Mouse (Mus musculus) embryonic facial prominence, embryonic 11.5 days (tissue): ENCODE data around the gene Ptprt. TPM values are rescaled to one million over a fixed set of nuclear protein-coding genes. Genes with fewer than 3 reads are reported as not detected.

Experiments used
- ATAC-seq: fragments of 200-750 bp; cut with Nextera tagmentation; replicated peaks from 2 replicates; pipeline ENCODE4 v1.8.0; 2017; ENCODE audit warnings: low read depth; ENCODE audit not compliant: insufficient number of reproducible peaks, low FRiP score, low TSS enrichment
- DNase-seq: peaks from one replicate; pipeline ENCODE4 v3.0.0-alpha.2; 2015; ENCODE audit warnings: low spot score
- H3K27ac ChIP-seq: fragments of 300-500 bp; sonication (generic); replicated peaks from 2 replicates; pipeline ENCODE4 v1.5.1; 2014; ENCODE audit warnings: mild to moderate bottlenecking, low read depth, low read length, control low read depth
- H3K27me3 ChIP-seq: fragments of 300-500 bp; sonication (generic); 2 replicates; pipeline ENCODE4 v1.6.1; 2014; ENCODE audit warnings: mild to moderate bottlenecking, low read length, moderate library complexity, mixed read lengths; ENCODE audit not compliant: control insufficient read depth, insufficient read depth
- H3K36me3 ChIP-seq: fragments of 300-500 bp; sonication (generic); replicated peaks from 2 replicates; pipeline ENCODE4 v1.6.1; 2014; ENCODE audit warnings: low read depth, mild to moderate bottlenecking, low read length, moderate library complexity, mixed read lengths; ENCODE audit not compliant: control insufficient read depth, insufficient read depth
- H3K4me1 ChIP-seq: fragments of 300-500 bp; sonication (generic); 2 replicates; pipeline ENCODE4 v1.6.1; 2014; ENCODE audit warnings: low read length, mixed read lengths; ENCODE audit not compliant: control insufficient read depth, insufficient read depth
- H3K4me2 ChIP-seq: fragments of 300-500 bp; sonication (generic); 2 replicates; pipeline ENCODE4 v1.6.1; 2014; ENCODE audit warnings: low read depth, mild to moderate bottlenecking, control low read depth, low read length, moderate library complexity
- H3K4me3 ChIP-seq: fragments of 300-500 bp; sonication (generic); 2 replicates; pipeline ENCODE4 v1.5.1; 2014; ENCODE audit warnings: low read depth, low read length, control low read depth
- H3K9ac ChIP-seq: fragments of 300-500 bp; sonication (generic); replicated peaks from 2 replicates; pipeline ENCODE4 v1.6.1; 2014; ENCODE audit warnings: mild to moderate bottlenecking, control low read depth, low read length
- H3K9me3 ChIP-seq: fragments of 300-500 bp; sonication (generic); replicated peaks from 2 replicates; pipeline ENCODE4 v1.6.1; 2016; ENCODE audit warnings: mild to moderate bottlenecking, low read length, inconsistent platforms, mixed read lengths; ENCODE audit not compliant: control insufficient read depth
- WGBS: fragments of 180-500 bp; shearing (Covaris S2); extraction: QIAGEN DNeasy Blood & Tissue Kit; methylation state at CpG from one replicate; pipeline ENCODE4 v1.1.7; 2014; 5-methylcytosine and 5-hydroxymethylcytosine counted together
- polyA plus RNA-seq: library from polyadenylated mRNA; unstranded; fragments of >200 nt; fragmentation: Nextera tagmentation; extraction: Ambion mirVana; gene quantifications from 2 replicates; pipeline ENCODE4 v1.2.1, GENCODE M21; 2014

The Ptprt gene
- polyA plus RNA-seq, 1 experiment from 2014 or later = 1.00 TPM

DNA sequence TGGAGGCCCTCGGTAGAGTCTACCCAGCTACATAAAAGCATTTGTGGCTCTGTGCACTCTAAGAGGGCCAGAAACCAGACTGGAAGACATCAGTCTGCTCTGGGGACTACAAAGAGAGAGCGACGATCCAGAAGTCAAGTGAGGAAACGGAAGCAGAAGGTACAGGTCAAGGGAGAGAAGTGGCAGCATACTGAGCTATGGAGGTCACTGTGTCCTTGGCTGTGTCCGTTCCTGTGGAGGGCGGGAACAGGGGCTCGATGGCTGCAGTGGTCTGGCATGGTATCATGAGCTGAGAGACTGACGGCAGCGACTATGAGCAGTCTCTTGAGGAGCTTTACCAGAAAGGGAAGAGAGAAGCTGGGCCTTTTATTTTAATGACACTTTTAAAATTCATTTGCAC is 331.5 kb downstream of the Ptprt start:
- 88% methylated on average over 9 of the region's 9 CpGs for WGBS
- H3K27me3 ChIP-seq = no peaks in the 10 kb centered on the region
- no peak overlapping the region for H3K9ac ChIP-seq
- no peaks in the 10 kb centered on the region for H3K4me1 ChIP-seq
- no peaks in the 10 kb centered on the region for H3K9me3 ChIP-seq
- H3K4me2 ChIP-seq = no peak overlapping the region
- no peak for DNase-seq
- no peak for ATAC-seq
- H3K4me3 ChIP-seq = no peak overlapping the region
- H3K27ac ChIP-seq = no peak overlapping the region
- H3K36me3 ChIP-seq = no peaks in the 10 kb centered on the region

DNA sequence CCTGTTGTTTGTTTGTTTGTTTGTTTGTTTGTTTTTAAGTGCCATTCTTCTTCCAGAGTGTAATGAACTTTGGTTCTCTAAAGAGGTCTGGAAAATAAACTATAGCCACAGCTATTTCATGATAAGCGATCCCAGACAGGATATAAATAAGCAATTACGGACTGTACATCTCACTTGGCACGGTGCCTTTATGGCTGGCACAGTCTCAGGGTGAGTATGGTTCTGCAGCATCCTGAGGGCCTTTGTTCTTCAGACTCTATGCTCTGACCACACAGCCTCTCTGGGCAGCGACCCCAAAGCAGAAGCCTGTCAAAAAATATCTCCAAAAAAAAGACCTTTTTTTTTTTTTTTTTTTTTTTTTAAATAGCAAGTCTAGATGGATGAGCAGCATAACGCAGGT is 338.5 kb downstream of the Ptprt start:
- Histone ChIP-seq H3K4me2 (no peak overlapping the region), H3K4me3 (no peak overlapping the region), H3K4me1 (no peaks in the 10 kb centered on the region), H3K27ac (no peak overlapping the region), H3K27me3 (no peaks in the 10 kb centered on the region), H3K9me3 (no peaks in the 10 kb centered on the region), H3K36me3 (no peaks in the 10 kb centered on the region), H3K9ac (no peak overlapping the region)
- DNase-seq (no peak), ATAC-seq (no peak)
- whole genome bisulfite sequencing = 83% methylated on average over 5 of the region's 5 CpGs

DNA sequence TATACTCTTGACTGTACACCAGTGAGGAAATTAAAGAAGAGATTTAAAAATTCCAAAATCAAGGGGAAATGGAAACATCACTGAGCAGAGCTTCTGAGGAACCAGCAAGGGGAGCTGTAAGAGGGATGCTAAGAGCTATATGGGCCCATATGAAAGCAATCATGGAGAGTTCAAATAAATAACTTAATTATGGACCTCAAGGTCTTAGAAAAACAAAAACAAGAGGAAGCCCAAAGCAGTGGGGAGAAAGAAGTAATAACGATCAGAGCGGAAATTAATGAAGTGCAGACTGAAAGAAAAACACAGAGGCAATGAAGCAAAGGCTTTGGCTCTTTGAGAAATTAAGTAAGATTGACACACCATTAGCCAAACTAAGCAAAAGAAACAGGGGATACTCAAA is 353.0 kb downstream of the Ptprt start:
- DNase-seq = peak; percentile 77
- ATAC-seq = no peak
- 29% methylated on average over 2 of the region's 2 CpGs for WGBS
- Histone ChIP-seq H3K4me3 (no peak overlapping the region), H3K4me1 (no peaks in the 10 kb centered on the region), H3K4me2 (no peak overlapping the region), H3K27ac (no peak overlapping the region), H3K36me3 (no peaks in the 10 kb centered on the region), H3K9me3 (no peaks in the 10 kb centered on the region), H3K9ac (no peak overlapping the region), H3K27me3 (no peaks in the 10 kb centered on the region)

DNA sequence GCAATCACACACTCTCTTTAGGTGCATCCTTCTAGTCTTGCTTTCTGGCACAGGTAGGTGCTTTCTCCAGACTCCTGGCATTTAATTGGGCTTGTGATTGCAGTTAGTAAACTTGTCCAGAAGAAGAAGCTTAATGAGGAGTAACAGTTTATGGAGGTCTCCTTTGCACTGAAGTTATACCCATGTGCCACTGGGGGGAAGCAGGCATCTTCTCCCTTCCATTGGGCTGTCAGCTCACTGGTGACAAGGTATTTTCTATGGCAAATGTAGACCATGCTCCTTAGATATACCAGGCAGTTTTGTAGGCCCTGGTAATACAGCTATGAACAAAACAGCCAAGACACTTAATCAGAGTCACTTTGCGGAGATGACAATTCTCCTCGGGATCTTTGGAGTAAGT is 366.9 kb downstream of the Ptprt start:
- ATAC-seq (no peak), DNase-seq (no peak)
- no peak overlapping the region for H3K27ac ChIP-seq
- H3K9me3 ChIP-seq = no peaks in the 10 kb centered on the region
- no peaks in the 10 kb centered on the region for H3K27me3 ChIP-seq
- H3K36me3 ChIP-seq = no peaks in the 10 kb centered on the region
- no peak overlapping the region for H3K9ac ChIP-seq
- no peak overlapping the region for H3K4me3 ChIP-seq
- no peak overlapping the region for H3K4me2 ChIP-seq
- no peaks in the 10 kb centered on the region for H3K4me1 ChIP-seq
- 87% methylated on average over 2 of the region's 2 CpGs for WGBS

DNA sequence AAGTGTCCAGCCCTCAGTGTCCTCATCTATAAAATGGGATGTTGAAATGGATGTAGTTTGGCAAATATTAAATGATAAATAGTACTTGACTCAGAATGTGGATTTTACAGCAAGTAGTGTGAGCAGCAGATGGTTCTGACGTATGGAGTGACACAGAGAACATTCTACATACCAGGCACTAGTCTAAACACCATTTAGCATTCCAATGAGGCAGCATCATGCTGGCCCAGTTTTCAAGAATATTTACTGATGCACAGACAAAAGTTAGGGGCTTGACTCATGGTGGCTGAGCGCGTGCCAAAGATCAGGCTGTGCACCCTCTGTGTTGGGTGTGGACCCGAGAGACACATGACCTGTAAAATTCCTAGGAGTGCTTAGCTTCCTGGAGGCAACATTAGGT is 378.3 kb downstream of the Ptprt start:
- H3K4me2 ChIP-seq = no peak overlapping the region
- no peaks in the 10 kb centered on the region for H3K27me3 ChIP-seq
- H3K9ac ChIP-seq = no peak overlapping the region
- WGBS = 86% methylated on average over 4 of the region's 4 CpGs
- no peaks in the 10 kb centered on the region for H3K36me3 ChIP-seq
- no peak overlapping the region for H3K27ac ChIP-seq
- ATAC-seq (no peak), DNase-seq (no peak)
- no peak overlapping the region for H3K4me3 ChIP-seq
- no peaks in the 10 kb centered on the region for H3K4me1 ChIP-seq
- H3K9me3 ChIP-seq = no peaks in the 10 kb centered on the region

DNA sequence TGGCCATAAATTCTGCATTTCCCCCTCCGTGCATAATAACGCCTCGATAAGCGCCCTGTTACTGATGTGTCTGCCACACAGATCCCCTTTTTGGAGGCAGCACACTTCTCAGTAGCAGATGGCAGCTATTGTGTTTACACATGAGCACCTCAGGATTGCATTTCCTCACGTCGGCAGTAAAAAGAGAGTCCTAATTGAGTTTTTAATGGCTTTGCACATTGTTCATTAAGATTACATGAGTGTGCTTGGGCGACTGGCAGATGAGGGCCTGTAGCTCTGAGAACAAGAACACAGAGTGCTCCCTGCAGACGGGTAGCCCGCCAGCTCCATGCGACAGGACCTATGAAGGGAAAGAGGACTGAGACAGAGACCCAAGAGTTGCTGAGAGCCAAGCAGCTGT is 378.8 kb downstream of the Ptprt start:
- no peaks in the 10 kb centered on the region for H3K9me3 ChIP-seq
- H3K9ac ChIP-seq = no peak overlapping the region
- H3K4me1 ChIP-seq = no peaks in the 10 kb centered on the region
- ATAC-seq = peak; percentile 59; the same call in 1 of the 2 replicates
- H3K27ac ChIP-seq = no peak overlapping the region
- no peak for DNase-seq
- H3K4me3 ChIP-seq = no peak overlapping the region
- WGBS = 76% methylated on average over 10 of the region's 10 CpGs
- H3K27me3 ChIP-seq = no peaks in the 10 kb centered on the region
- no peak overlapping the region for H3K4me2 ChIP-seq
- no peaks in the 10 kb centered on the region for H3K36me3 ChIP-seq

DNA sequence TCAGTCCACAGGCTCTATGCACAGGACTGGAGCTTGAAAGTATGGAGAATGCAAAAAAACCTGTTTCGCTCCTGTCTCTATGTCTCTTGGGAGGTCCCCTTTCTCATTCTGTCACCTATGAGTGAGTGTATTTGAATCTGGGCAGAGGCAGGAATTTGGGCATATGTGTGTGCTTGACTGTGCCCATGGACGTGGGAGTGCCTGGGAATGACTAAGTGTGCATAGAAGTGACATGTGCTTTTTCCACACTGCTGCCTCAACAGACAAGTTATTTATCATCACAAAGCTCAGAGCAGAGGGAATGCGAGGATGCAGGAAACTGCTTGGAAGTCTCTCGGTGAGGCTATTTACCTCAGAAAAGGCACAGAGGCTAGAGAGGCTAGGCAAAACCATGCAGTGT is 387.1 kb downstream of the Ptprt start:
- Histone ChIP-seq H3K27me3 (no peaks in the 10 kb centered on the region), H3K9me3 (no peaks in the 10 kb centered on the region), H3K4me1 (no peaks in the 10 kb centered on the region), H3K4me3 (no peak overlapping the region), H3K27ac (no peak overlapping the region), H3K4me2 (no peak overlapping the region), H3K9ac (no peak overlapping the region), H3K36me3 (no peaks in the 10 kb centered on the region)
- ATAC-seq (no peak), DNase-seq (no peak)
- WGBS = 74% methylated on average over 4 of the region's 4 CpGs

DNA sequence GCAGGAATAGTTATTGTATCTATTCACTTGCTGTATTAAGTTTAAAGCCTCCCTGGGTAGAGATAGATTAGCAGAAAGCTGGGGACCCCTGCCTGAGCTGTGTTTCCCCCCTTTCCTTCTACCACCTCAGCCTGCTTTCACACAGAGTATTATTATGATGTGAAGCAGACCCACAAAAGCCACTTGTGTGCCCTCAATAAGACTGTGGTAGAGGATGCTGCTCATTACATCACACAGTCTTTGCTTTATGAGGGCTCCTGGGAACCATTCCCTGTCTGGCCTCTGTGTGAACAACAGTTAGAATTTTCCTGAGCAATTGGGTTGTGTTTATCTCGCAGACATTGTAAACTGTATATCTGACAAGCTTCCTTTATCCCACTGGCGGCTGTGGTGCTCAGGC is 409.7 kb downstream of the Ptprt start:
- no peak overlapping the region for H3K27ac ChIP-seq
- no peaks in the 10 kb centered on the region for H3K27me3 ChIP-seq
- ATAC-seq (no peak), DNase-seq (no peak)
- 90% methylated on average over 2 of the region's 2 CpGs for WGBS
- H3K4me3 ChIP-seq = no peak overlapping the region
- no peaks in the 10 kb centered on the region for H3K4me1 ChIP-seq
- no peaks in the 10 kb centered on the region for H3K9me3 ChIP-seq
- H3K36me3 ChIP-seq = no peaks in the 10 kb centered on the region
- H3K9ac ChIP-seq = no peak overlapping the region
- no peak overlapping the region for H3K4me2 ChIP-seq
